Mouse (Mus musculus) adrenal gland, postnatal 10 days (tissue): ENCODE measurements around the gene Nos1. TPM values are rescaled to one million over a fixed set of nuclear protein-coding genes. Genes with fewer than 3 reads are reported as not detected.
"Not testable (repeated sequence)": the region's sequence is repeated elsewhere in the genome, so short reads cannot be mapped to it uniquely, and the experiment has no call there.

ENCODE experiments used
- DNase-seq: peaks from one replicate; pipeline ENCODE4 v3.0.0; 2021; ENCODE audit warnings: mixed read lengths
- total RNA-seq, 2 experiments: library from RNA; stranded (reverse); gene quantifications; 2 replicates each; pipeline ENCODE4 v1.2.3; 2021

Gene Nos1
- total RNA-seq, 2 experiments from 2014 or later = 1.0 to 4.2 TPM

DNA sequence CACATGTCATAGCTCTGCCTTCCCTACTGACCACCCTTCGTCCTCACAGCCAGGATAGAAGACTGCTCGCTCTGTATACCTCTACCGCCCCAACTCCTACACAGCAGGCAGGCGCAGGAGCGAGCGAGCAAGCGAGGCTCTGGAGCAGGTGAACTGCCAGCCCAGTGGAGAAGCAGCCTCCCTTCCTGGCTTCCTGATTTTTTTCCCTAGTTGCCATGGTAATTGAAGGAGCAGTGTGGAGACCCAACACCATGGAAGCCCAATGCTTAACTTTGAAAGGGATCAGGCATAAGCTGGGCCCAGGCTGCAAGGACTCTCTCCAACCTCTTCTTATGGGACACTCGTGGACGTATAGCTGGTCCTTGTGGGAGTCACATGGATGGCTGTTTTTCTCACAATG lies 59.4 kb downstream of the Nos1 start:
- no peak for DNase-seq

DNA sequence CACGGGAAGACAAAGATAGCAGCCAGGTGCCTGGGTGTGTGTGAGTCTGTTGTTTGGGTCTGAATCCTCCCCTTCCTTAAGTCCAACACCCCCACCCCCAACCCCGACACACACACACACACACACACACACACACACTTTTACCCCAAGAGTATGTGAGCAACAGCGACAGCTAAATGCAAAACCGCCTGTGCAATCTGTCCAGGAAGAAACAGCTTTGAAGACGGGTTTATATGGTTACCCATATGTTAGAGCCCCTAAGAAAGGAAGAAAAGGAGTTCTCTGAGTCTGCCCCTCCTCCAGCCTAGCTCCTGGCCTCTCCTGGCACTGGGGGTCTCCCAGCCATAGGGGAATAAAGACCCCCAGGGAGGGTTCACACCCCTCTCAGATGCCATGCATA lies 60.2 kb downstream of the Nos1 start:
- no peak for DNase-seq

- peak; percentile 64 for DNase-seq
Observed at GRCm38 (mm10) chr5:117841651-117842347, 61.0 kb downstream of the Nos1 start.

DNA sequence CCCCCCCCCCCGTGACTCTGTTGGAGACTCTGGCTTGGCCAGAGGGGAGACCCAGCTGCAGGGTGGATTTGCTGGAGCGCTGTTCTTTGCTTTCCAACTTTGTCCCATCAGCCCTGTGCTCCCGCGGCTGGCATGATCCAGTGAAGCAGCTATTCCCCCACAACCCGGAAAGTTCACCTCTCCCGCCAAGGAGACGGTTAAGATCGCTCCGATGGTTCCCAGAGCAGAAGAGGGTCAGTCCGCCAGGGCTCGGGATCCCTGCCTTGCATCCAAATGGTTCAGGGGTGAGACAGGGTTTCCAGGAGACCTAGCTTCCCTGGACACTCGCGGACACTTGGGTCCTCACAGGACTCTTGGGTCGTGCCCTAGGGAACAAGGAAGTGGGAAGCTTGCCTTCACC lies 61.9 kb downstream of the Nos1 start:
- no peak for DNase-seq

GRCm38 (mm10) chr5:117844611-117845010 lies 63.8 kb downstream of the Nos1 start:
- DNase-seq = peak; percentile 44

DNA sequence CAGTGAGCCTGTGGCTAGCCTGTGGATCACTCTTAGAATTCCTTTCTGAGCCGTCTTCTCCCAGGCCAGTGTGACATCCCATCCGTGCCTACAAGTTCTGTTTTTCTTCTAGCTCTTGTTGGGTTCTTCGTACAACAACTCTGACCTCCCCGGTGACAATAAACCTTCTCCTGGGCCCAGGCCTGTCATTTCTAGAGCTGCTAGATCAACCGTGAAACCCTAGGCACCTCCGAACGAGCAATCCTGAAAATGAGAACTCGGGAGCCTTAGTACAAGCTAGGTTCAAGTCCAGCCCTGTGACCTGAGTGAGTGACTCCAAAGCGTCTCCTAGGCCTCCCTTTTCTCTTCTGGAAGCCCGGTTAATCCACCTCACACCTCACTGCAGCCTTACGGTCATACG lies 69.6 kb downstream of the Nos1 start:
- no peak for DNase-seq

GRCm38 (mm10) chr5:117853741-117854140 lies 72.9 kb downstream of the Nos1 start:
- no peak for DNase-seq

- no peak for DNase-seq
Observed at GRCm38 (mm10) chr5:117864588-117865300, 83.9 kb downstream of the Nos1 start.

DNA sequence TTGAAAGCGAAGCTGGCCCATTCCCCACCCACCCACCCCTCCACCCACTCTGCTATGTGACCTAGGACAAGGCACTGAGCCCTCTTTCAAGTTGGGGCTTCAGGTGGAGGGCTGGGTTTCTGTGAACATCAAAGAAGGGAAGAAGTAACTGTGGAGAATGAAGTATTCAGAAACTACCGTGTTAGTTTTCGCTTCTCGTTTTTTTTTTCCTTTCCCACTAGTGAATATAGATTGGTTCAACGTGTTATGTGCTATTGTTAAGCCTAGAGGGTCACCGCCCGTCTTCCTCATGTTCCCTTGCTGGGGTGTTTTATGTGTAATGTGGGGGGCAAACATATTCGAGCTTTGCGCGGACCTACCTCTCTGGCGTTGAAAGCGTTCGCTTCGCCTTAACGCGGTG lies 85.0 kb downstream of the Nos1 start:
- no peak for DNase-seq

DNA sequence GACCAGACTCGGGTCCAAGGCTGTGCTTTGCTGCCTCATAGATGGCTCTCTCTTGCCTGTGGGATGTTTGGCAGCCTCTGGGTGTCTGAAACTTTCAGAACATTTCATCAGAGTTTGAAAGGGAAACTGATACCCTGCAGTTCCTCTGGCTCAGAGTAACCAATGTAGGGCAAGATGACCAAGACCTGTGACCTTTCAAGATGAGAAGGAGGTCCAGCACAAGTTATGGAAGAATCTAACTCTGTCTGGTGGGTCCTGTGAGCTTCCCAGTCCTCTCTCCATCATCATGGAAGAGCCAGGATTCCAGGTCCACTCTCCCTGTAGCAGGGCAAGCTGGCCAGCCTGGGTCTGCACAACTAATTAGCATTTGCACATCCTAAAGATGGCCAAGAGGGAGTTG lies 90.8 kb downstream of the Nos1 start:
- DNase-seq = no peak

- peak; percentile 19 for DNase-seq
Observed at GRCm38 (mm10) chr5:117873807-117874206, 93.0 kb downstream of the Nos1 start.

DNA sequence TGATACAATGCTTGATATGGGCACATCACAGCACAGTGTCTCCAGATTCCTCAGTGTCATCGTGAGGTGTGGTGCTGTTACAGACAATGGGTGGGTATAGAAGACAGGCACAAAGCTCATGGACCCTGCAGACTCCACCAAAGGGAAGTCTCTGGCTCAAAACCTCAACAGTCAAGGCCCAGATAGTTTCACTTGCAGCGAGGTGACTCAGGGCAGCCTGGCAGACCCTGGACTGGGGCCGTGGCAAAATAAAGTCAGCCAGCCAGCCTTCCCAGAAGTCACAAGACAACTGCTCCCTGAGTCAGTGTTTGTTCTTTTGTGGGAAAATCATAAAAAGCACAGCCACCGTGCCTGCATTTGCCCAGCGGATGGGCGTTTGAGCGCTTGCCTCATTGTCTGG lies 93.4 kb downstream of the Nos1 start:
- DNase-seq = peak; percentile 33

- DNase-seq = no peak
Observed at GRCm38 (mm10) chr5:117879136-117879535, 98.3 kb downstream of the Nos1 start.

DNA sequence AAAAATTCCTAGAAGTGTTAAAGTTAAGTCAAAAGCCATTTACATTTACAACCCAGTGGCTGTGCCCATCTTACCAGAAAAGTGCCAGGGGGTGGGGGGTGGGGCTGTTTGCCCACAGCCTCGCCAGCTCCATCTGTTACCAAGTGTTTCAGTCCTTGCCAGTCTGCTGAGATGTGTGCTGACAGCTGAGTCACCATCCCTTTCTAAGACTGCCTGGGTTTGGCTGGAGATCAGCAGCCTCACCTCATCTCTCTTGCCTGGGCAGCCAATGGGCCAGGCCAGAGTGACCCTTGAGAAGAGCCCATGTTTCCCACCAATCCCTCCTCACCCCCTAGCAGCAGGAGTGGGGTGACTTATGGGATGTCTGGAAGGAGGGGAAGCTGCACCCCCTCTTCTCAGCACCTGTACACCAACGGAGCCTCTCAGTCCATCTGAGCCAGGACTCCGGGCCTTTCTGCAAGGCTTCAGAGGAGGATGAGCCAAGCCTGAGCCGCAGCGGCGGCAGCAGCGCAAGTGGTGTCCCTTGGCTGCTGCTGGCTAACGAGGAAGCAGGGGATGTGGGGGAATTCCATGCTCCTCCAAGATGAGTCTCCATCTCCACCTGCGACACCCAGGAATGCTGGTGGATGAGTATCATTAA lies 100.2 kb downstream of the Nos1 start:
- no peak for DNase-seq

DNA sequence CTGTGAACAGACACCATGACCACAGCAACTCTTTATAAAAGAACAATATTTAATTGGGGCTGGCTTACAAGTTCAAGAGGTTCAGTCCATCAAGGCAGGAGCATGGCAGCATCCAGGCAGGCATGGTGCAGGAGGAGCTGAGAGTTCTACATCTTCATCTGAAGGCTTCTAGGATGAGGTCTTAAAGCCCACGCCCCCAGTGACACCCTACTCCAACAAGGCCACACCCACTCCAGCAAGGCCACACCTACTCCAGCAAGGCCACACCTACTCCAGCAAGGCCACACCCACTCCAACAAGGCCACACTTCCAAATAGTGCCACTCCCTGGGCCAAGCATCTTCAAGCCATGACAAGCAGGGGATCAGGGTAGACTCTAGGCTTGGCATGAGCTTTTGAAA lies 101.6 kb downstream of the Nos1 start:
- DNase-seq = not testable (repeated sequence)

GRCm38 (mm10) chr5:117884991-117885390 lies 104.2 kb downstream of the Nos1 start:
- DNase-seq = no peak

DNA sequence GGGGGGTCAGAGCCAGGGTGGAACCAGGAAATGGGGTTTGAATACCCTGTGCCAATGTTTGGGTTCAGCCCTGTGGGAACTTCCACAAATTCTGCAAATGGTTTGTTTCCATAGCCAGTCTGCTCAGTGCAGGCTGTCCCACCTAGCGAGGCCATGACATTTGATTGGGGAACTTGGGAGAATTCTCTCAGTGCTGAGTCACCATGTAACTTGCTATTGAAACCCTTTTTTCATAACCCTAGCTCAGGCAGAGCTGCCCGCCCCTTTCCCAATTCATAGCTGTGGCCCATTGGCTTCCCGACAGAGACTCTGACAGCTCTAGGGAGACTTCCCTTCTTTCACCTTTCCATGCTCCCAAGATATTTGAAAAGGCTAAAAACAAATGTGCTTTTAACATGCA lies 107.3 kb downstream of the Nos1 start:
- peak; percentile 51 for DNase-seq

DNA sequence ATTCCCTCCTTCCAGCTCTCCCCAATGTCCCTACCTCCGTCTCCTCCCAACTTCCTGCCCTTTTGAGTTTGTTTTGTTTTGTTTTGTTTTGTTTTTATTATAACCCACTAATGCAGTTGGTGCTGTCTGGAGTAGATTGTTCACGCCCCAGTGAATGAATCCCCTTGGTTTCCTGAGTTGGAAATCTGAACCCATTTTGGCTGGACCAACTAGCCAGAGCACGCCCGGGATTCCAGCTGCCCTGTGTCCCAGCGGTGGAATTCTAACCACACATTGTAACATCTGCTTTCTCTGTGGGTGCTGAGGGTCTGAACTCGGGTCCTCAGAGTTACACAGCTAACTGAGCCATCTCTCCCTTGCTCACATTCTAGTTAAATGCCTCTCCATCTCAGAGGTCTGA lies 108.1 kb downstream of the Nos1 start:
- no peak for DNase-seq

DNA sequence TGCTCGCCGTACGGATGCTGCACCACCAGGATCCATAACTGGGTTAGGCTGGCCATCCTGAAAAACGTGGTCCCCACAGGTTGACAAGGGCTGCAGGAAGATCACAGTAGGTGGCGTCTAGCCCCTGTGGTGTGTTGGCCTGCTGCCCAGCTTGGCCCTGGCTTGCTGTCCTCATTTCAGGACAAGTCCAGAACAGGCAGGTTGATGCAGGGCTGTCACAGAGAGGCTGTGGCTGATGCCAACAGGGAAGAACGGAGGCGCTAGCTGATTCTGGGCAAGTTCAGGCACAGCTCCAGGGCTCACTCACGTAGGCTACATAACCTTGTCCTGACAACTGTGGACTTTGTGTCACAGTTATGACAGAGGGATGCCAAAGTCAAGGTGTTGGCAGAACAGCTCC lies 108.7 kb downstream of the Nos1 start:
- DNase-seq = peak; percentile 37

DNA sequence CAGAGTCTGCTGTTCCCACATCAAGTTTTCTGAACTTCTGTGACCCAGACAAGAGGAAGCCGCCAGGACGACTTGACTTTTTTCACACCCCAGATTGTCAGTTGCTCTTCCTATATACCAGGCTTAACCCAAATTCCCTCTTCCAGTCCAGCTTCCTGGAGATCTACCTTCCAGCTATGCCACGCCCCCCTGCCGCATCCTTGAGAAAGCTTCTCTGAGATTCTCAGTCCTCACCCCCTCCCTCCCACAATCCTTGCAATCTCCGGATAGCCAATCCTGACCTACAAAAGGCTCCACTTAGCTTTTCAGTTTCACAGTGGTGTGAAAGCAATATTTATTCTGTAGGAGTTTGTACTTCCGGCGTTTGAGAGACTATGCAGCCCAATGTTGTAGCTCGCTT lies 110.0 kb downstream of the Nos1 start:
- DNase-seq = no peak

DNA sequence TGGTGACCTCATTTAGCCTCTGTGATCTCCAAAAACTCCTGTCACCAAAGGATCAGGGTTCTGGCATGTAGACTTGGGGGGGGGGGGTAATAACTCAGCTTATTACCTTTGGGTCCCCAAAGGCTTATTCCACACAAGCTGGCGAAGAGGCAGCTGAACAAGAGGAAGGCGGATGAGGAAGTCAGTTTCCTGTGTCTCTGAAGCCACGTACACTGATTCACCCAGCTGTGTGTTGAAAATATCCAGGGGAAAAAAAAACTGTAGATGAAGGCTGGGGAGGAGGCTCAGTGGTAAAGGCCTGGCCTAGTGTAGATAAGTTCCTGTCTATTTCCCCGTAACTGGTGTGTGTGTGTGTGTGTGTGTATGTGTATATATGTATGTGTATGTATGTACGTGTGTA lies 110.7 kb downstream of the Nos1 start:
- no peak for DNase-seq

- DNase-seq = no peak
Observed at GRCm38 (mm10) chr5:117894050-117894449, 113.2 kb downstream of the Nos1 start.

DNA sequence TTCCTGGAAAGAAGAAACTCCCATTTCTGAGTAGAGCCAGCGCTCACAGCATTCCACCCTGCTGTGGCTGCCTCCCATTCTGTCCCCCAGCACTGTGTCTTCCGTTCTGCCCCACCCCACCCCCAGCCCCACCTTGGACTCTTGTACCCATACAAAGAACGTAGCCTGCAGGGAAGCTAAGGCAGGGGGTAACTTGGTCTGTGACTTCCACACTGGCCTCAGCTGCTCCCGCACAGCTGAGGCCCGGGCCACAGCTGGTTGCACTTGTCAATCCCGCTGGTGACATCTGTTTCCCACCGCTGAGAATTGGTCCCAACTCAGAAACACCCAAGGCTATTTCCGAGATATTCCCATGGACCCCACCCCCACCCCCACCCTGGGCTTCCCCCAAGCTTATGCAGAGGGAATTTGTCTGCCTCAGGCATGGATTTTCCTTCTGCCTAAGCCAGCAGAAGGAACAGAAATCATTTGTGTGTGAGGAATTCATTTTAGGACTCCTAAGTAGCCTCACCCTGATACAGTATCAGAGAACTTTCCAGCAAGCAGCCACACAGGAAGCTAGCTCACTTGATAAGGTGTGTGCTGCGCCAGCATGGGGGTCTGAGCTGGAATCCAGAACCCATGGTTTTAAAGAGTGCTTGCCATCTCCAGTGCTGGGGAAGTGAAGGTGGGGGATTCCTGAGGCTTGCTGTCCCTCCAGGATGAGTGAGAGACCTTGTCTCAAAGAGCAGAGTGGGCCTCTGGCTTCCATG lies 117.4 kb downstream of the Nos1 start:
- DNase-seq = no peak
